Mouse (Mus musculus) CH12.LX (cell line): ENCODE data around the gene Ppp2r5e.

Source experiments
- CHD1 ChIP-seq: IDR thresholded peaks from 2 replicates; pipeline ENCODE4 v1.6.1; 2012; ENCODE audit warnings: low read depth, low read length, improper control_type of control experiment, inconsistent platforms
- CTCF ChIP-seq, 2 experiments: IDR thresholded peaks in 1 of 2; conservative IDR thresholded peaks in 1 of 2; 2 replicates each; pipeline ENCODE4 v1.5.1; 2011 to 2012; ENCODE audit warnings: low read depth in 2 of 2, low read length in 2 of 2, improper control_type of control experiment in 1 of 2, inconsistent platforms in 1 of 2, mild to moderate bottlenecking in 1 of 2, moderate library complexity in 1 of 2
- E2F4 ChIP-seq: IDR thresholded peaks from 2 replicates; pipeline ENCODE4 v1.6.1; 2011; ENCODE audit warnings: low read depth, low read length, improper control_type of control experiment; ENCODE audit not compliant: insufficient replicate concordance
- EP300 ChIP-seq: IDR thresholded peaks from 2 replicates; pipeline ENCODE4 v1.6.1; 2011; ENCODE audit warnings: low read length, improper control_type of control experiment
- MAX ChIP-seq: IDR thresholded peaks from 2 replicates; pipeline ENCODE4 v1.6.1; 2011; ENCODE audit warnings: low read length, improper control_type of control experiment
- MEF2A ChIP-seq: IDR thresholded peaks from 2 replicates; pipeline ENCODE4 v1.6.1; 2014; ENCODE audit warnings: low read depth, mild to moderate bottlenecking, inconsistent platforms, low read length, improper control_type of control experiment, borderline replicate concordance
- MXI1 ChIP-seq: IDR thresholded peaks from 2 replicates; pipeline ENCODE4 v1.6.1; 2011; ENCODE audit warnings: mild to moderate bottlenecking, low read depth, low read length, improper control_type of control experiment
- NELFE ChIP-seq: IDR thresholded peaks from 2 replicates; pipeline ENCODE4 v1.6.1; 2011; ENCODE audit warnings: low read depth, low read length, improper control_type of control experiment
- POLR2A ChIP-seq: IDR thresholded peaks from 2 replicates; pipeline ENCODE4 v1.6.1; 2011; ENCODE audit warnings: low read depth, mild to moderate bottlenecking, improper control_type of control experiment, low read length
- RAD21 ChIP-seq: IDR thresholded peaks from 2 replicates; pipeline ENCODE4 v1.6.1; 2011; ENCODE audit warnings: low read depth, mild to moderate bottlenecking, low read length, improper control_type of control experiment, moderate library complexity
- SMC3 ChIP-seq: IDR thresholded peaks from 2 replicates; pipeline ENCODE4 v1.6.1; 2011; ENCODE audit warnings: low read depth, low read length, improper control_type of control experiment
- TBP ChIP-seq: conservative IDR thresholded peaks from 2 replicates; pipeline ENCODE4 v1.6.1; 2011; ENCODE audit warnings: low read depth, low read length, improper control_type of control experiment
- ZC3H11A ChIP-seq: IDR thresholded peaks from 2 replicates; pipeline ENCODE4 v1.6.1; 2012; ENCODE audit warnings: low read depth, mild to moderate bottlenecking, inconsistent platforms, low read length, improper control_type of control experiment
- ZNF384 ChIP-seq: IDR thresholded peaks from 2 replicates; pipeline ENCODE4 v1.6.1; 2012; ENCODE audit warnings: low read depth, low read length, improper control_type of control experiment, inconsistent platforms

GRCm38 (mm10) chr12:75467127-75467526, 128.9 kb downstream of the Ppp2r5e start:
- TF ChIP-seq CTCF (conservative IDR thresholded peaks at IDR 0.05 in 1 of 2, IDR thresholded peaks at IDR 0.05 in 1 of 2; ENCODE audit: low read depth in 2 of 2, low read length in 2 of 2): no peak
- no peak for TF ChIP-seq POLR2A
- no peak for TF ChIP-seq ZC3H11A
- no peak for TF ChIP-seq SMC3
- no peak for TF ChIP-seq MAX
- no peak for TF ChIP-seq NELFE
- no peak for TF ChIP-seq MEF2A
- no peak for TF ChIP-seq ZNF384
- TF ChIP-seq RAD21: no peak
- no peak for TF ChIP-seq TBP
- no peak for TF ChIP-seq CHD1
- TF ChIP-seq MXI1: no peak
- no peak for TF ChIP-seq EP300
- no peak for TF ChIP-seq E2F4
